Mouse (Mus musculus): Measurements from ENCODE around the gene Slc16a5.

Gene Slc16a5

GRCm38 (mm10) chr11:115462243-115462891 lies at the start of gene Slc16a5:
Gene Slc16a5 (plus strand): TSS chr11:115462474.
- DNase-seq = peak; percentile 53

DNA sequence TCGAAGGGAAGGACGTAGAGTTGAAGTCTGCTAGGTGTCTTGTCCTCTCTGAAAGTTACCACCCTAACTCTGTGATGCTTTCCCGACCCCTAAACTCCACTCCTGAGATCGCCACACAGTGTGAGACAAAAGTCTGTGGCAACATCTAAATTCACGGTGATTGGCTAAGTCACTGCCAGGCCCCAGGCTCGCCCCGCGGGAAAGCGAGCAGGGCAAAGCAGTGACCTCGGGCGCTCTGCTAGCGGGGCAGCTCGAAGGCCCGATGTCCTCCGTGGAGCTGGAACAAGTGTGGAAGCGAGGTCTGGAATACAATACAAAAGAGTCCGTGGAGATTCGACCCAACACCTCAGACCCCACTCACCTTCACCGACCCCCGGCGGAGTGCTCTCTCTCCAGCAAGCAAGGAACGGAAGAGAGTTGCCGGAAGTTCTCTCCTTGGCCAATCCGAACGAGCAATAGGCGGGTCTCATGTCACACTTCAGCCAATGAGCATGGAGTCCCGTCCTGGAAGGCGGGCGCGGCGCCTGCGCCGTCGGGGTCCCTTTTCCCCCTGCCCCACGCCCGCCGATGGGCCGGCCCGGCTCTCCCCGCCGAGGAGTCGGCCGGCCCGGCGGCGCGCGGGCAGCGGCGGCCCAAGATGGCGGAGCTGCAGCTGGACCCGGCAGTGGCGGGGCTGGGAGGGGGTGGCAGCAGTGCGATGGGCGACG lies 42.6 kb upstream of the Slc16a5 start, which contains the start of the genes Atp5h and Kctd2:
Gene Atp5h (minus strand): TSS at position 432 of the 707 bp plus-strand sequence.
Gene Kctd2 (plus strand): TSS at position 598 of the 707 bp plus-strand sequence.
- DNase-seq = peak; percentile 96

- DNase-seq = peak; percentile 67
These were observed 41.7 kb upstream of the Slc16a5 start for GRCm38 (mm10) chr11:115420336-115421190.

DNA sequence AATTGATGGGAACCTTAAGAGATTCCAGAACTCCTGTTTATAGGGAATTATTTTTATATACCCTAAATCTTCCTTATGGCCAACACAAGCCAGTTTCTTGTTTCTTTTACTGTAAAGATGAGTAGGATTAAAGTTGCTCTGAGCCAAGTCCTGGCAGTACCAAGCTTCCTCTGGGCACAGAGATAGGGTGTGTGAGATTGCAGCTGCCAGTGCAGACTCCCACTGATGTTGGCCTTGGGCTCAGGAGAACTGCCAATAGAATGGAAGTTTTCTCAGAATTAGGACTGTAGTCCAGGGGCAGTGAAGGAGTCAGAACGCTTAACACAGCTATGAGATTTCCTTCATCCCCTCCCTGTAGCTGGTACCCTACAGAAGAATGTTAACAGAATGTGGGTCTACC lies 40.9 kb upstream of the Slc16a5 start:
- no peak for DNase-seq

DNA sequence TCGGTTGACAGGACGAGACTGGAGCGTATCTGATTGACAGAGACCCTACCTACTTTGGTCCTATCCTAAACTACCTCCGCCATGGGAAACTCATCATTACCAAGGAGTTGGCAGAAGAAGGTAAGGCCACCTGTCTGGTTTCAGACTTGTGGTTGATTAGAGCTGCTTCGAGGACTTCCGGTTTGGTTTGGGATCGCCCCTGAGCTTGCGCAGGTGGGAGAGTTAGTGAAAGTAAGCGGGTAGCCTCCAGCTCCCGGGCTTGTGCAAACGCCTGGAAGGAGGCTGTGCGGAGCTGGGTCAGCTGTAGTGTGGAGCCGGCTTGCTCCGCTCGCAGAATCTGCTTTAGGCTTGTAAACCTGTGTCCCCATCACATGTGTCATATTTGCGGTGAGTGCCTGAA lies 40.3 kb upstream of the Slc16a5 start:
- no peak for DNase-seq

- no peak for DNase-seq
These were observed 39.2 kb upstream of the Slc16a5 start for GRCm38 (mm10) chr11:115423091-115423490.

DNA sequence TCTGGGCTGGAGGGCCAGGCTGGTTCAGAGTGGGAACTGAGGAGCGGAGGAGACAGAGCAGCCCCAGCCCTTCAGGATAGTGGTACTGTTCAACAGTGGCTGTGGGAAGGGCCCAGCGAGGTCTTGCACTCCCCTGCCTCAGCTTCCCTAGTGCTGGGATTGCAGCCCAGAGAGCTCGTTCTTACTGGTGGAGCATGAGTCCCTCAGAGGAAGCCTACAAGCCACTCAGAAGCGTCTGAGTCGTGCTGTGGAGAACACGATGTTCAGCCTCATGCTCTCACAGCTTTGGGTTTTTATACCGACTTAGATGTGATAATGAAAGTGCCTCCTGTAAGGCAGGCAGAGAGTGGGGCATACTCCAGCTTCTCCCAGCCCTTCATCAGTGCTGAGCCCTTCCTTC lies 37.6 kb upstream of the Slc16a5 start:
- DNase-seq = no peak

- DNase-seq = no peak
These were observed 36.6 kb upstream of the Slc16a5 start for GRCm38 (mm10) chr11:115425671-115426070.

DNA sequence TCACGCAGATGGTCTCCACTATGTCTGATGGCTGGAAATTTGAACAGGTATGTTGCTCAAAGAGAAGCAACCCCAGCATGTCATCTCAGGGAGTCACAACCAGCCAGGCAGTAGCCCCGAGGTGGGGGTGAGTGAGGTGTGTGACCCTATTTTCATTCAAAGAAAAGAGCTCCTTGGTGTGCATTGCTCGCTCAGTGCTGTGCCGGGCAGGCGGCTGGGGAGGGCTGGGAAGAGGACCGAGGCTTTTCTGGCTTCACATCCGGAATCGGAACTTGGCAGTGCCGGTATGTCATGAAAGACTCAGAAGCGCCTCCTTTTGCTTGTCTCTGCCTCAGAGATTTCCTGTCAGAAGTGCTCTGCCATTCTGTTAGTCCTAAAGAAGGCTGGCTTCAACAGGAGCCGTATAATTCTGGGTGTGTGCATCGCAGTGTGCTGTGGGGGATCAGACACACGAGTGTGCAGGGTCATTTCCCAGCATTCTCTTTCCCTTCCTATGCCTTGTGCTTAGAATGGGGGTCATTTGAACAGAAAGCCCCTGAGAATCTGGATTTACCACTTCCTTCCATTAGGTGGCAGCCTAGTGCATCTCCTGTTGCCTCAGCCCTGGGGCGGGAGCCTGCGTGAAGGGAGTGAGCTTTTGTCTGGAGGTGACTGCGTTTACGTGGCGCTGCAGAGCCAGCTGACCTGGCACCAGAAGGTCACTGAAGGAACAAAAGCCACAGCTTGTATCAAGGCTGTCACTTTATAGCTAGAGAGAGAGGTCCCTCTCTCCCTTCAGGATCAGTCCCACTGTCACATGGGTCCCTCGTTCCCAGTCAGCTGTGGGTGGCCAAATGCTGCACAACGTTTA lies 34.6 kb upstream of the Slc16a5 start:
- peak; percentile 83 for DNase-seq

DNA sequence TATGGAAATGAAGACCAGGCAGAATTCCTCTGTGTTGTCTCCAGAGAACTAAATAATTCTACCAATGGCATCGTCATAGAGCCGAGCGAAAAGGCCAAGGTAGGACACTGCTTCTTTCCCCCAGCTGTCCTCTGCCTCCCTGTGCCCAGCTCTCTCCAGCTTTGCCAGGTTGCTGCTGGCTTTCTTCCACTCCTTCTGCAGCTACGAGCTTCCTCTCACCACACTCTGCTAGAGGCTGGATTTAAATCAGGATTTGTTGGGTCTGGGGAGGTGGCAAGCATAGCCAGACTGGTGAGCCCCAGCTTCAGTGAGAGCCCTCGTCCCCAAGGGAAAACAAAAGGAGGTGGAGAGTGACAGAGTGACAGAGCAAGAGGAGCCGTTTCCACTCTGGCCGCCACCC lies 33.0 kb upstream of the Slc16a5 start:
- DNase-seq = no peak

GRCm38 (mm10) chr11:115430561-115430960 lies 31.7 kb upstream of the Slc16a5 start:
- DNase-seq = no peak

DNA sequence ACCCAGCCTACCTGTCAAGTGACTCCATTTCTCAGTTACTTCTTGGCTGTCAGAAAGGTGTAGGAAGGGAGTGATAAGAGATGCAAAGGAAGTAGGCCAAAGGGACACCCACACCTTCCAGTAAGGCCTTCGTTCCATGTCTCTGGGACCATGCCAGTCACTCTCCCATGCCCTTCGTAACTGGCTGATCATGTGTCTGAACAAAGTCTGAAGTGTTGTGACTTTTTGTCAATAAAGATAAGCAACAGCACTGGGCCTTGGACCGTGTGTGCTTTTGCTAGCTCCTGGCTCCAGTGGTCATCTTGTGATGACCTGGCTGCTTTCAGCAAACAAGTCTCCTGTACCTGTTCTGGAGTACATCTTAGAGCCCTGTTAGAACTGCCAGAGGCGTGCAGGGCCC lies 29.5 kb upstream of the Slc16a5 start:
- DNase-seq = no peak

- no peak for DNase-seq
These were observed 28.9 kb upstream of the Slc16a5 start for GRCm38 (mm10) chr11:115433342-115433741.

DNA sequence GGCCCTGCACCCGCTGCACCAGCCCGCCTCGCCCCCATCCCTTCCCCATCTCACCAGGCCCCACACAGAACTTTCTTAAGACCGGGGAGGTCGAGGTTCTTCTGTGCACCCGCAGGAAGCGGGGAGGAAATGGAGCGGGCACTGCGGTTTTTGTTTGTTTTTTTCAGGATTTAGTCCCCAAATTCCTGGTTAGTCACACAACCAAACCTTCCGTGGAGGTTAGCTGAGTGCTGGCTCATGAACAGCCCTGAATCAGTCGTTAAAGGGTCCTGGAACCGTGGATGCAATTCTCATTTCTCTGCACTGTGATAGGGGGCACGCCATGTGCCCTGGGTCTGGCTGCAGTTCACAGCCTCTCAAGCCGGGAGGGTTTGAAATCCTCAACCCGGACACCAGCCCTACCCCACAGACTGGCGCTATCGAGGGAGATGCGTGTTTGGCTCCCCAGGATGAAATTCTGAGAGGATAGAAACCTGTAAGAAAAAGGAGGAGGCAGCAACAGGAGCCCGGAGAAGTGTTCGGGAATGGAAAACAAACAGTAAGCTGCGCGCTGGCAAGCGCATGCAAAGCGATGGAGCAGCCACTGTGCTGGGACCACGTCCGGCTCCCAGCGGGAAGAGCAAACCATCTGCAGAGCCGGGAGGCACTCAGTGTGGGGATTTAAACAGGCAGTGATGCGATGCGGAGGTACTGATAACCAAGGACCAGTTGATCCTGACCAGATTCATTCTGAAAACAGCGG lies 26.5 kb upstream of the Slc16a5 start:
- no peak for DNase-seq

GRCm38 (mm10) chr11:115437571-115438122 lies 24.6 kb upstream of the Slc16a5 start:
- DNase-seq = no peak

GRCm38 (mm10) chr11:115439326-115439725 lies 22.9 kb upstream of the Slc16a5 start:
- DNase-seq = no peak

DNA sequence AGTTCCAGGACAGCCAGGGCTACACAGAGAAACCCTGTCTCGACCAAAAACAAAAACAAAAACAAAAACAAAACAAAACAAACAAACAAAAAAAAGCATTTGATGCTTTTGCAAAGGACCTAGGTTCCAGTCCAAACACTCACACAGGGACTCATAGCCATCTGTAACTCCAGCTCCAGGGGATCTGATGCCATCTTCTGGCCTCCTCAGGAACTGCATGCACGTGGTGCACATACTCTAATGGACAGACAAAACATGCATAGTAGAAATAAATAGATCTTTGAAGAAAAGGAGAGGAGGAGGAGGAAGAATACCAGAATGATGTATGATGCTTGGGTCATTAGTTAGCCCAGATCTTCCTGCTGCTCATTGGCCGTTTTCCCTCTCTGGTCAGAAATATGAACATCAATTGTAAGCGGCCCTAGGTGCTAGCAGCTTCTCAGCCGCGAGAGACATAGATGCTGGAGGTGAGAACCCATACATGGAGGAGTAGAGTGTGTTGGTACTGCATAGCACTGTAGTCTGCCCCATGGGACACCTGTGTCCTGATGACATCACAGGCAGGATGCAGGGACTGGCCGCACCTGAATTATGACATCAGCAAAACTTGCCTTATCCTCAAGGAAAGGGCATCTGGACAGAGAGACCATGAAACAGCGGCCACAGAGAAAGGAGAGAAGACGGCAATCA lies 22.2 kb upstream of the Slc16a5 start, which contains the start of gene Trim80:
Gene Trim80 (plus strand): TSS at position 640 of the 690 bp plus-strand sequence.
- DNase-seq = no peak

GRCm38 (mm10) chr11:115441417-115441816 lies 20.9 kb upstream of the Slc16a5 start:
- no peak for DNase-seq

DNA sequence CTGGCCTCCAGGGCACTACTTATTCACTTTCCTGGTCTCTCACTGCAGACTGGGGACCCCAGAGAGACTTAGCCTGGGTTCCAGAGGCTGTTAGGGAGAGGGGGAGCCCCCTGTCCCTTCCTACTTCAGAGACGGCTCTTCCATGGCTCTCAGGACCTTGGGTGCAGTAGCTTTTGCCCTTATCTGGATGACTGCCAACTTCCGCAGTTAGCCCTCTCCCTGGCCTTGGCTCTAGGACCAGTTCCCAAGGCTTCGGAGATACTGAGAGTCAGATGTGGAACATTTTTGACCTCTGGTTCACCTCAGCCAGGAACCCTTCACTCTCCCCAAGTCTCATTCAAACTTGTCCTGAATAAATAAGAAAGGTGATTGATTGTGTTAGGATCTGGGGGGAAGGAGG lies 15.4 kb upstream of the Slc16a5 start:
- peak; percentile 78 for DNase-seq

DNA sequence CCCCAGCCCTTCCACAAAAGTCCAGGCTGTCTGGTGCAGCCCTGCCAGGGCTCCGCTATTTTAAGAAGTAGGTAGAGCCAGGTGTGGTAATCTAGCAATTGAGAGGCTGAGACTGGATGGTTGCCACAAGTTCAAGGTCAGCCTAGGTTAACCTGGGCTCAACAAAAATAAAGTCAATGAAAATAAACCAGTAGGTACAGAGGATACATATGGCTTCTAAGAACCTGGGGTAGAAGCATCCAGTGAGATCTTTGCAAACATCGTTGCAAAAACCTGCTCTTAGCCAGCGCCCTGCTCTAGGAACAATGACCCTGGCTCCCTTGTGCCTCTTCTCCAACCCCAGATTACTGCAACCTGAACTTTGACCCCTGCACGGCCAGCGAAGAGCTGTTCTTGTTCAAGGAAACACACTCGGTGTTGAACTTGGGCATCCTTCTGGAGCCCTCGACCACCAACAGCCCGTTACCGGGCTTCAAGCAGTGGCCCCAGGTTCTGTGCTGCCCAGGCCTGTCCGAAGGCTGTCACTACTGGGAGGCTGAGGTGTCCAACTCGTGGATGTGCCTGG lies 14.9 kb upstream of the Slc16a5 start:
- peak; percentile 76 for DNase-seq

Data from kidney, adult 9 months (tissue).